Mouse (Mus musculus) retina, adult 2 months (tissue): ENCODE measurements around the gene Camta2.

Source experiments
- DNase-seq: peaks from one replicate; pipeline ENCODE4 v3.0.0-alpha.2; 2012; ENCODE audit warnings: low read depth, low spot score

Camta2 gene

DNA sequence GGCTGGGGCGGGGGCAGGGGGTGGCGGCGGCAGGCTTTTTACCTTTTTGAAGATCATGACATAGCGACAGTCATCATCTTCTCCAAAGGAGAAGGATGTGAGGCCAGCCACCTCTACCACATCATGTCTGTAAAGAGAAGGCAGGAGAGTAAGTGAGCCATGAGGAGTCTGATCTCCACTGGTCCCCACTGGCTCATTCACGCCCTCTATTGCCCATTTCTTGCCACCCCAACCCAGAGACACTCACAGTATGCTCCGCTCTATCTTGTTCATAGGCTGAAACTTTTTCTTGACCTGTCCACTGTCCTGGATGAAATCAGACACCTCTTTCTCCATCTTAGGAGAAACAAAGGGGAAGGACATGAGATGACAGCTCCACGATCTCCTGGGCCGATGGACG lies 23.2 kb downstream of the Camta2 start:
- DNase-seq = no peak

DNA sequence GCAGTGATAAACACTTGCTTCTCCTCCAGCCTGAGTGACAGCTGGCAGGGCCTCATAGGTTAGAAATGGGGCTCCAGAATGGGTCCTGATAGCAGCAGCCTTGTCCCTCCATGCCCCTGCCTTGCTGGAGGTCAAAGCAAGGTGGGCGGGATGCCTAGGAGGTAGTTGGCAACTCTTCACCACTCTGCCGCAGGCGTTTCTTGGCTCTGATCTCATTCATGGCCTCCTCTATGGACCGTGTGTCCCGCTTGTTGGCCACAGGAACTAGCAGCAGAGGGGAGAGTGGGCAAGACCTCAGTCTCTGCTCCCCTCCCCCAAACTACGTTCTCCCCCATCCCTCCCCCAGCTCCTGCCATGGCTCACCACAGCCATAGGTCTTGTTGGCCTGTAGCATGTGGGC lies 23.9 kb downstream of the Camta2 start:
- DNase-seq = no peak

DNA sequence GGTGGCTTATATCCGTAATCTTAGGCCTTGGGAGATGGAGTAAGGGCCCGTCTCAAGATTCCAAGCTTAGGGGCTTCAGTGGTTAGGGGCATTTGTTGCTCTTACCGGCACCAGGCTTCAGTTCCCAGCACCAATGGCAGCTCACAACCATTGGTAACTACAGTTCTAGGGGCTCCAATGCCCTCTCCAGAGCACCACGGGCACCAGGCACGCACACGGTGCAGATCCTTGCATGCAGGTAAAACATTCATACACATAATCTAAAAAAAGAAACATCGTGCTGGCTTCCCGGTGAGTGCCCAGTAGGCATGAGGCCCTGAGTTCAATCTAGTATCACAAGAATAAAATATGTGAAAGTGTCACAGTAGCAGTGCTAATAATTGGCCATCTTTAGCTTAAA lies 24.8 kb downstream of the Camta2 start:
- no peak for DNase-seq

DNA sequence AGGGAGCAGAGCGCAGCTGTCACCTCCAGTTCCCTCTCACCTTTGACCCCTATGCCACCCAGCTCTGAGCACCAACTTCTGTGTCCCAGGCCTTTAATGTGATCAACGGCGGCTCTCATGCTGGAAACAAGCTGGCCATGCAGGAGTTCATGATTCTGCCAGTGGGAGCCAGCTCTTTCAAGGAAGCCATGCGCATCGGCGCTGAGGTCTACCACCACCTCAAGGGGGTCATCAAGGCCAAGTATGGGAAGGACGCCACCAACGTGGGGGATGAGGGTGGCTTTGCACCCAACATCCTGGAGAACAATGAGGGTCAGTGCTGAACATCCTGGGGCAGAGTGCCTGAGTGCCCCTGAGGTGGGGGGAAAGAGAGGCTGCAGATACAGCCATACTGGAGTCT lies 27.3 kb downstream of the Camta2 start:
- DNase-seq = no peak

- no peak for DNase-seq
These were observed 29.0 kb downstream of the Camta2 start for GRCm38 (mm10) chr11:70658942-70659341.

DNA sequence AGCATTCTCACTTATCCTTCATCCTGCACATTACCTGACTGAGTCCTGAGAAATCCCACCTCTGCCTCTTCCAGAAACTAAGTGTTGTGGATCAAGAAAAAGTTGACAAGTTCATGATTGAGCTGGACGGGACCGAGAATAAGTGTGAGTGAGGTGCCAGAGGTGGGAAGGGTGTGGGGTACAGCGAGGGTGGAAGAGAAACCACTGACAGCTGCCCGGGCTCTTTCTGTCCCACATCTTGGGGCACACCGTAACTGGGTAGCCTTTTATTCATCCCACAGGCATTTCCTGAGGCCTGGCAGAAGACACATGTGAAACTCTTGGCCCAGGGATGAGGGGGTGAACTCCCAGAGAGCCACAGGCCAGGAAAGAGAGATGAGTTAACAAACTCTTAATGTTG lies 29.4 kb downstream of the Camta2 start:
- no peak for DNase-seq

DNA sequence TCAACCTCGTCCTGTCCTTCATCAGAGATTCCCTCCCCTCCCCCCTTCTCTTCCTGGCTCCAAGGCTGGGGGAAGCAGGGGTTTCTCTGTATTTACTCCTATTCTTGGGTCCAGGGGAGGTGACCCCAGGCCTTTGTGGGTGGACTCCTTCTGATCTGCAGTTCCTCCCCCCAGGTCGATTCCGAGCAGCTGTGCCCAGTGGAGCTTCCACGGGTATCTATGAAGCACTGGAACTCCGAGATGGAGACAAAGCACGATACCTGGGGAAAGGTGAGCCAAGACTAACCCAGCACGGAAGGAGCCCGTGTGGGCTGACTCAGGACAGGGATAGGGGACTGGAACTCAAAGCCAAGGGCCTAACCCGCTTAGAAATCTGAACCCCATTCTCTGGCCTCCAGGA lies 29.9 kb downstream of the Camta2 start:
- no peak for DNase-seq

DNA sequence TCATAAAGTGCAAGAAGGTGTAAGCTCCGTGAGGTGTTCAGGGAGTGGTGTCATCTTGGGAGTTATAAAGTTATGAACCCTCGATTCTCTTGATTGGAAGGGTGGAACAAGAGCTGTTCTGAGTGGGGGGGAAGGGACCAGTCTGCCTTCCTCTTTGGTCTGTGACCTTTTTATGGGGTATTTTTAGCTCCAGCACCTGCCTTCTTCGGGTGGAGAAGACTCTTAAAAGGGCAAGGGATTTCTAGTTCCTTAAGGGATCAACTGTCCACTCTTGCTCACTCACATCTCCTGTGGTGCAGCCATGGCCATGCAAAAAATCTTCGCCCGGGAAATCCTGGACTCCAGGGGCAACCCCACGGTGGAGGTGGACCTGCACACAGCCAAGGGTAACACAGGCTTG lies 30.3 kb downstream of the Camta2 start:
- DNase-seq = no peak

- no peak for DNase-seq
These were observed 30.9 kb downstream of the Camta2 start, which contains the start of gene Eno3 for GRCm38 (mm10) chr11:70656964-70657363. Eno3 (plus strand) TSS chr11:70657202.

GRCm38 (mm10) chr11:70656456-70656927 lies 31.4 kb downstream of the Camta2 start:
- DNase-seq = no peak

DNA sequence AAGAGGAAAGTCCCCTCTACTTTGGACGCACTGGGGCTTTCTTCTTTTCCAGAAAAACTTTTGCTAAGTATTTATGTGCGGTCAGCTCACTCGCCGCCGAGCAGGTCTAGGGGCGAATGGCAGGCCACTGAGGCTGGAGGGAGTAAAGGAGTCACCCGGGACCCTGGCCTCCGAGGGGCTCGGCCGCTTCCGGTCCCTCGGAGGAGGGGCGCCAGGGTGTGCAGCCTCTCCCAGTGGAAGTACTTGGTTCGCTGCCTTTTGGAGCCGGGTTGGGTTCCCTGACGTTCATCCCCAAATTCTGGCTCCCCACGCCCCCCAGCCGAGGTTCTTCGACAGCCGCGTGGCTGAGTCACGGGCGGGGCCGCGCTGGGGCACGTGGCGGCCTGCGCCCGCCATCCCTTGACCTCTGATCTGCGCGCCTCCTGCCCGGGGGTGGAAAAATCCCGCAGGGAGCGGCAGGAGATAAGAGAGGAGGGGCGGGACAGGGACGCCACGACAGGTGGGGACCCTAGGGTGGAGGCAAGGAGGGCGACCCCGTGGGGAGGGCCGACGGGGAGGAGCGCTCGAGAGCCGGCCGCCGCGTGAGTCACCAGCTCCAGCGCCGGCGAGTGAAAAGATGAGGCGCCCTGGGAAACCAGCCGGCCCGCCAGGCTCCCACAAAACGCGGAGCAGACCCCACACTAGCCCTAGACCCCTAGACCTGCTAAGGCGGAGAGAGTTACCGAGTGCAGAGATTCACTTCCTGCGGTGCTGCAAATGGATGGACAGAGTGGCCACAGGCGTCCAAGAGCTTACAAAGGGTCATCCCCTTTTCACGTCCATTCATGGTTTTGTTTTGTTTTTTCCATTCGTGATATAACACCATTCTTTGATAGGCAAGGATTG lies 32.1 kb downstream of the Camta2 start:
- DNase-seq = no peak

DNA sequence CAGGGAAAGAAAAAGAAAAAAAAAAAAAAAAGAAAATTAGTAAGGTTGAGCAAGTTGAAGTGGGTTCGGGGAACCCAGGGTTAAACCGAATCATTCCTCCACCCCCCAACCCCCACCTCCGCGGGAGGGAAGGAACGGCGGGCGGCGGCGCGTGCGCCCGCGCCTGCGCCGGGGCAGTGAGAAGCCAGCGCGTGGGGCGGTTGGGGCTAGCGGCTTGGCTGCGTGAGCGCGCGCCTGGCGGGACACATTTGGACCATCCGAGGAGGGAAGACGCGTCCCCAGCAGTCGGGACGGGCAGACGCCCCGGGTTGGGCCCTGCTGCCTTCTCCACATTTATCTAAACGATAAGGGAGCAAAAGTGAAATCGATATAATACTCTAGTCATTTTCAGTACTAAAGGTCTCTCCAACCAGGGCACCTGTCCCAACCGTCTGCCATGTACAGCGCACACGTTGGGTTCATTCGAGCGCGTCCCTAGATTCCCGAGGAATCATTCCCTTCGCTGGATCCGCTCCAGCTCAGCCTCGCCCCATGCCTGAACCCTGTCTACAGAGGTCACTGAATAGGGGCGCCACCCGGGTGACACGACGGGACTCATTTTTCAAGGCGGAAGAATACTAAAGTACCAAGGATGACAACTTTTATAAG lies 32.9 kb downstream of the Camta2 start:
- DNase-seq = peak; percentile 64

DNA sequence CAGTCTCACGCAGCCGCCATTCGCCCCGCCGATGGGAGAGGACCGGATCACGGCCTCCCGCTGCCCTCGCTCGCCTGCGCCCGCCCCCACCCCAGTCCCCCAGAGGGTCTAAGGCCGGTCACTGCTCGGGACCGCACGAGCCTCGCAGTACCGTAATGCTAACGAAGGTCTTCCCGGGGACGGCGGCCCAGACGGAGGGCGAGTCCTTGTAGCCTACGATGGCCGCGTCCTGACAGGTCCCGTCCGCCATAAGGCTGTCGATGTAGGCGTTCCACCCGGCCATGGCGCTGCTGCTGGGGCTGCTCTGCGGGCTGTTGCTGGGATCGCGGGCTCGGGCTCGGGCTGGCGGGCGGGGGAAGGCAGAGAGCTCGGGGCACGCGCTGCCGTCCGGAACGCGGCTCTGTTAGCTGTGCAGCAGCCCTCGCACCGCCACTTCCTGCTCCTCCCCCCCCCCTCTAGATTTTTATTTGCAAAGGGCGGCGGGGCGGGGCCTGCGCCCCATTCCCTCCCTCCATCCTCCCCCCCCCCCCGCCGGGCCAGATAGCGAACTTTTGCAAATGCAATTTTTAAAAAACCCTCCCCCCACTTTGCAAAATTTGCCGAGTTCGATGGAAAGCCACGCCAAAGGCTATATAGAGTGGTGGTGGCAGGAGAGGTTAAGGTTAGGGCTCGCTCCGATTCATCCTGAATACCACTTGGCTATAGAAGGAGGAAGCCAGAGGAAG lies 33.5 kb downstream of the Camta2 start, which contains the start of gene Pfn1:
TSS of gene Pfn1 (minus strand) at position 447 of the 725 bp plus-strand sequence.
- DNase-seq = peak; percentile 62

GRCm38 (mm10) chr11:70653345-70654197 lies 34.3 kb downstream of the Camta2 start:
- DNase-seq = peak; percentile 44

GRCm38 (mm10) chr11:70652884-70653344 lies 35.0 kb downstream of the Camta2 start:
- no peak for DNase-seq

DNA sequence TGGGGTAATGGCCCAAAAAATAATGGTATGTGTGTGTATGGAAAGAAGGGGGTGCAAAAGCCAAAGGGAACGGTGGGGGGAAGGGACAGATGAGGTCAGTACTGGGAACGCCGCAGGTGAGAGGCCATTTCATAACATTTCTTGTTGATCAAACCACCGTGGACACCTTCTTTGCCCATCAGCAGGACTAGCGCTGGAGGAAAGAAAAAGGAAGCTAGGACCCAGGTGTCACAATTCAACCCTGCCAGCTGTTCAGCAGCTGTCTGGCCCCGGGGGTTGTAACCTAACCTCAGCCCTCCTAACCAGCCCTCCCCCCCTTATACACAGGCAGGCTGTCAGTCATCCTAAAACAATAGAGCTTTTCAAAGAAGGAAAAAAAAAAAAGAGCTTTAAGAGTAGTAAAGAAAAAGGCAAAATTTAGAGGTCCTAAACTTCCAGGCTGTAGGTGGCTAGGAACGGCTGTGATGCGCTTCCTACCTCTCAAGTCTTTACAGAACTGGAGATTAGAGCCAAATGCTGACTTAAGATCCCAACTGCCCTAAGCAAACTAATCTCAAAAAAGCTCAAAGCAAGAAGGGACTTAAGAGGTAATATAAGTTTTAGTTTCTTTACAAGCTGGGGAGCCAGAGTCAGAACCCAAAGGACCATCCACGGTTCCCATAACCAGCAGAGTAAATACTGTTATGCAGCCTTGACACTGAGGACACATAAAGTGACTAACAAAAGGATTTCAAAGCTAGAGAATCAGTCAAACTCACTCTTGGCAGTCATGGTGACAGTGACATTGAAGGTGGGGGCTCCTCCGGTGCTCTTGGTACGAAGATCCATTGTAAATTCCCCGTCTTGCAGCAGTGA lies 35.6 kb downstream of the Camta2 start:
- DNase-seq = no peak

- DNase-seq = no peak
These were observed 36.5 kb downstream of the Camta2 start for GRCm38 (mm10) chr11:70651391-70651790.

GRCm38 (mm10) chr11:70650322-70651175 lies 37.4 kb downstream of the Camta2 start:
- no peak for DNase-seq

DNA sequence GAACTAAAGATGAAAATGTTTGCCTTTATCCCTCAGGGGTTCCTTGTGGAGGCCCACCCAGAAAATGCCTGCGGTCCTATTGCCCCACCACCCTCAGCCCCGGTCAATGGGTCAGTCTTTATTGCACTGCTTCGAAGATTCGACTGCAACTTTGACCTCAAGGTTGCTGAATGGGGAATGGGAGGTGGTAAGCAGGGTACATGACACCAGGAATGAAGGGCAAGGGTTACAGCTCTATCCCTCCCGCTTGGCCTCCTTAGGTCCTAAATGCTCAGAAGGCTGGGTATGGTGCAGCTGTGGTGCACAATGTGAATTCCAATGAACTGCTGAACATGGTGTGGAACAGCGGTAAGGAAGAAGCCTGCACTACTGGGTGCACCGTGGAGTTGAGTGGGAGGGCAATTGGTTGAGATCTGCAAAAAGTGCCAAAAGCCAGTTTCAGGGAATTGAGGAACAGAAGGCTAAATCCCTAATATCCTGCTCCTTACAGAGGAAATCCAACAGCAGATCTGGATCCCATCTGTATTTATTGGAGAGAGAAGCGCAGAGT lies 38.6 kb downstream of the Camta2 start:
- DNase-seq = no peak
